Mouse (Mus musculus) c-Kit-positive CD71-positive TER-119-positive erythroid progenitor cells, embryonic 14.5 days (primary cell): ENCODE measurements around the gene Pax9.

Source experiments
- DNase-seq: peaks from one replicate; pipeline ENCODE4 v3.0.0-alpha.2; 2013; ENCODE audit warnings: low spot score

Pax9 gene

GRCm38 (mm10) chr12:56697011-56697740, 5.6 kb downstream of the Pax9 start:
- DNase-seq: no peak

- no peak for DNase-seq
These were observed 6.2 kb downstream of the Pax9 start for GRCm38 (mm10) chr12:56697785-56698184.

DNA sequence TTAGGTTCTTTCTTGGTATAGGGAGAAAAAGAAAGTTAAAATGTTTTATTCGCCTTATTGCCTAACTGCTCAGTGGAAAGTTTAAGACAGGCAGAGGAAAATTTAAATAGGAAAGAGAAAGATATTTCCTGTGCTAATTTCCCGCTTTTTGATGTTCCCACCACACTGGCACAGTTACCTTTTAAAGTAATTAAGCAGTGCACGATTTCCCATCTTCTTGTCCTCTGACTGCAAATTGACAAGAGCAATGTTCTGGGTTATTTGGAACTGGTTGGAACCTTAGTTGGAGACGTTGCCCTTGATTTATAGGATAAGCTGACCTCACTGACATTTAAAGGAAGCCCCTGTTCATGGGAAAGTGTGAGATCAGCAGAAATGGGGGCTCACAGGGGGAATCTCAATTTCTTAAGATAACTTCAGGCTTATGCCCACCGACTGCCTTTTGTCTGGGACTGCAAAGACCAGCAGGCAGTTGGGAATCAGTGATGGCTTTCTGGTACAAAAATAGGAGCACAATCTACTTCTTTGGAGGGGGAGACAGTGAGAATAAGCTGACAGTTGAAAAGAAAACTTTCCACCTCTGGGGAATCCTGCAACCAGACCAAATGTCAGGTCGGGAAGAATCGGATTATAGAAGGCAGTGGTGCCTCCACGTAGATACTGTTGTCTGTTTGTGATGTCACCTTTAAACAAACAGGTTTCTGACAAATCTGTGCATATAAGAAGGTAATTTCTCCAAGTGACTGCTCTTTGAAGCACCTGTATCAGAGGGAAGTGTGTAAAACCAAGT, 6.8 kb downstream of the Pax9 start:
- no peak for DNase-seq

DNA sequence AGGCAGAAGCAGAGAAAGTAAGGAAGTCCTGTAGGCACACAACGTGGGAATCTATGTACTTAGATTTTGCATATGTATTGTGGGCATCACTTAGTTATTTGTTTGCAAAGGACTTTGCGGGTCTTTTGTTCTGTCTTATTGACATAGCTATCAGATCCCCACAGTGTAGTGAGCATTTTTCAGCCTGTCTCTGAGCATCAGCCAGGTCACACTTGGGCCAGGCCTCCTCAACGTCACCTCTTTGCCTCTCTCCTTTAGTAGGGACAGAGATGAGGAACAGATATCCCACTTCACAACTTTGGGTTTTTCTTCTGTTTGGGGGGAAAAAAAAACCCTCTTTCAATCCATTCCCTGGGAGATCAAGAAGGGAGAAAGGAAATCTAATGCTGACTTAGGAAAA, 7.8 kb downstream of the Pax9 start:
- no peak for DNase-seq

- DNase-seq: no peak
These were observed 8.6 kb downstream of the Pax9 start for GRCm38 (mm10) chr12:56699915-56700900.

- DNase-seq: no peak
These were observed 9.4 kb downstream of the Pax9 start for GRCm38 (mm10) chr12:56701004-56701403.

DNA sequence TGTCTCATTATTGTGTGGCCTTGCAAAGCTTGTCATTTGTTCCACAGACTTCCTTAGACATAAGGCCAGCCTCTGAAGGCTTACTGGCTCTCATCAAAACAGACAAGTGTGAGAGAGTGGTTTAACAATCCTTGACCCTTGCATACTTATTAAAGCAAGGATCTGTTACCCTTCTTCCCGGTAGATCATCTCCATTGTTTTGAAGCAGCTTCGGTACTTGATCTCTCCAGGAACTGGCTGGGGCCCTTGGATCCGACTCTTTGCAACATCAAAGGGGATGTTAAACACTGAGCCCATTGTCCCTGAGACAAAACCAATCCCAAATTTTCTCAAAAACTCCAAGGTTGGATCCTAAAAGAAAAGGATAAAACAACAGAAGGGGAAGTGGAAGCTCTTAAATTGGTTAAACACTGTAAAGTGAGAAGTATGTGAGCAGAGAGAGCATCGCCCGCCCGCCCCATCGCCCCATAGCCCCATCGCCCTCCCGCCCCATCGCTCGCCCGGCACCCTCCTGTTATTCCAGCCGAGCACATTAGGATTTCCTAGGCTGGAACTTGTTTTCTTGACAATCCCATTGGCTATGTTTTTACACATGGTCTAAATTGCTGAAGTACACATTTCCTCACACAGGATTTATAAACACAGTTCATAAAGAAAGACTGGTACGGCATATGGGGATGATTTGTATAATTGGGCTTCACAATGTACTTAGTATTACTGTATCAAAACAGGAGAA, 26.6 kb downstream of the Pax9 start:
- DNase-seq: no peak

DNA sequence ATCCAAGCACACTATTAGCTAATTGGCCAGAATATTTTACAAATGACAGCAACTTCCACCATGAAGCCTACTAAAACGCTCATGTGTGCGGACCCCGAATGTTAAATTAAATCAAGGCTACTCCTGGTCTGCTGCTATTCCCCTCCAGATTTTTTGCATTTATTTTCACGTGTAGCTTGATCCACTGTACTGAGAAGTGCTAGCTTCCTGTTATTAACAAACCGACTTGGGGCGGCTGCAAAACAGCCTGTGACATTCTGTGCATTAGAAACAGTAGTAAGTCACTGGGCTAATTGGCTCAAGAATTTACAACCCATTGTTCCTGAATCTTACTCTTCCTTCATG, 27.1 kb downstream of the Pax9 start:
- no peak for DNase-seq

GRCm38 (mm10) chr12:56727631-56728030, 36.1 kb downstream of the Pax9 start:
- no peak for DNase-seq

- no peak for DNase-seq
These were observed 45.5 kb downstream of the Pax9 start for GRCm38 (mm10) chr12:56737104-56737503.
